Mouse (Mus musculus): ENCODE results near the gene Cox6a1. TPM values are rescaled to one million over a fixed set of nuclear protein-coding genes. Genes with fewer than 3 reads are reported as not detected.

Cox6a1 gene
- 100 to 1,000 TPM; 267 to 287 TPM for total RNA-seq (2023)

DNA sequence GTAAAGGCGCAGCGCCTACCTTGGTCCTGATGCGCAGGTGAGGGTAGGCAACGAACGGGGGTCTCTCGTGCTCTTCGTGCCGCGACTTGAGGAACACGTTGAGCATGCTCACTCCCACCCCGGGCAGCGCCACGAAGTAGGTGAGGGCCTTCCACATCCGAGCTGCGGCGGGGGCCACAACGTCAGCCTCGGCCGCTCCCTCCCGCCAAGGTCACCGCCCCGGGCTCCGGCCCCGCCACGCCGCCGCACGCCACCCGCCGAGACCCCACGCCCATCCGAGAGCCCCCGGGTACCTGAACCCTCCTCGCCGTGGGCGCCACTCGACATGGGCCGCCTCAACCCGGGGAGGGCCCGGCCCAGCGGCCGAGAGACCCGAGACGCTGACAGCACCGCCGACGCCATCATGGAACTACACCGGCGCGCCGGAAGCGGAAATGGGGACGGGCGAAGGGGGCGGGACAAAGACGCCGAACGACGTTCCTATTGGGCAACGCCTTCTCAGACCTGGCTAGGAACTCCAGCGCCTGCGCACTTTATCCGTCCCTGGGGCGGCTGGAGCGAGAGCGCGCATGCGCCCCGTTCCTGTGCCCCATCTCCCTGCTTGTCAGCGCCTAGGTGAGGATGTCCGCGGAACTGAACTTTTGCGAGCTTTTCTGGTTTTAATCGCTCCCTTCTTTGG lies at the start of gene Cox6a1:
TSS of gene Cox6a1 (minus strand) at position 436 of the 679 bp plus-strand sequence.

DNA sequence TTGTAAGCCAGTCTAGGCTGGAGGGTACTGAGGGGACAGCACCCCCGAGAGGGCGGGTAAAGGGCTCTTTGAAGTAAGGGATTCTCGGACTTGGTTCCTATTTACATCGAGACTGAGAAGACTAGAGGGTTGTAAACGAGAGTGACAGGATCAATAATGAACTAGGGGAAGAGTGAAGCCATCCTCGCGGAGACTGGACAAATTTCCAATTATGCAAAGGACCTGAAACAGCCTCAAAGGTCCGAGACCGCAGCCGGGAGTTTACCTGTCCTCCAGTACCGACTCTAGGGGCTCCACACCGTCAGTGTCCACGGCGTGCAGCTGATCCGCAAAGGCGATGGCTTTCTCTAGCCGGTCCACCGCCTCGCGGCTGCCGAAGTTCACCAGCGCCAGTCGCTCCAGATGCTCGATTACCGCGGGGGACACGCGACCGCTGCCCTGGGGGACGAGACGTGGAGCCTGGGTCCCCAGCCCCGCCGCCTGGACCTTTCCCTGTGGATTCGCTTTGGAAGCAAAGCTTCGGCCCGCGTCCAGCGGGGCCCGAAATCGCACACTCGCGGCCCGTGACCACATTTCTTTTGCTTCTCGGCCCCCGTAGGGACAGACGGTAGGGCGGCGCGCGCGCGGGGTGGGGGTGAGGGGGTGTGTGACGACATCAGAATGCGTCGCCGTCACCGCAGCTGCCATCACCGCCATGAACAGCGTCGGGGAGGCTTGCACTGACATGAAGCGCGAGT lies 8.0 kb downstream of the Cox6a1 start, which contains the start of the genes Gatc and Triap1:
TSS of gene Gatc (minus strand) at position 602 of the 737 bp plus-strand sequence.
TSS of gene Triap1 (plus strand) at position 649 of the 737 bp plus-strand sequence.

GRCm38 (mm10) chr5:115326875-115327609 lies 21.7 kb downstream of the Cox6a1 start, which contains the start of gene Srsf9:
Gene Srsf9 (plus strand): TSS chr5:115327177.

GRCm38 (mm10) chr5:115300792-115301614 lies 47.8 kb downstream of the Cox6a1 start, which contains the start of gene Dynll1:
Gene Dynll1 (minus strand): TSS chr5:115300999.

Other genes starting within 250 kb of the Cox6a1 start
- 10 to 100 TPM; 15.7 to 16.2 TPM for gene Acads, start 229.6 kb downstream of the Cox6a1 start, total RNA-seq (2023)
- 10 to 100 TPM; 13.8 to 18.6 TPM for gene Unc119b, start 214.0 kb downstream of the Cox6a1 start, total RNA-seq (2023)
- 100 to 1,000 TPM; 123 to 124 TPM for gene Mlec, start 190.8 kb downstream of the Cox6a1 start, total RNA-seq (2023)
- gene Cabp1, start 154.6 kb downstream of the Cox6a1 start, total RNA-seq (2023), result not detected
- 10 to 100 TPM; 14.2 to 16.2 TPM for gene Pop5, start 113.1 kb downstream of the Cox6a1 start, total RNA-seq (2023)
- gene Rnf10, start 76.1 kb downstream of the Cox6a1 start, total RNA-seq (2023), result 100 to 1,000 TPM; 184 to 191 TPM
- 10 to 100 TPM in 1 of 2 experiments, 1 to 10 TPM in 1; 9.3 to 10.7 TPM for gene Coq5, start 69.3 kb downstream of the Cox6a1 start, total RNA-seq (2023)
- 100 to 1,000 TPM; 209 to 220 TPM for gene Dynll1, start 48.0 kb downstream of the Cox6a1 start, total RNA-seq (2023)
- 10 to 100 TPM; 56.4 to 57.6 TPM for gene Srsf9, start 21.8 kb downstream of the Cox6a1 start, total RNA-seq (2023)
- gene Gatc, start 7.8 kb downstream of the Cox6a1 start, total RNA-seq (2023), result 10 to 100 TPM in 1 of 2 experiments, 1 to 10 TPM in 1; 9.1 to 10.3 TPM
- 10 to 100 TPM; 16.6 to 18.6 TPM for gene Triap1, start 7.8 kb downstream of the Cox6a1 start, total RNA-seq (2023)
- under 1 TPM; 0.13 to 0.48 TPM for gene Msi1, start 80.6 kb upstream of the Cox6a1 start, total RNA-seq (2023)
- gene Pla2g1b, start 117.3 kb upstream of the Cox6a1 start, total RNA-seq (2023), result not detected
- gene Sirt4, start 135.7 kb upstream of the Cox6a1 start, total RNA-seq (2023), result 1 to 10 TPM; 3.4 to 8.9 TPM
- 100 to 1,000 TPM; 344 to 399 TPM for gene Pxn, start 157.7 kb upstream of the Cox6a1 start, total RNA-seq (2023)
- gene Rplp0, start 210.5 kb upstream of the Cox6a1 start, total RNA-seq (2023), result 100 to 1,000 TPM; 780 to 840 TPM
- 10 to 100 TPM; 29.7 to 34.9 TPM for gene Gcn1l1, start 216.3 kb upstream of the Cox6a1 start, total RNA-seq (2023)

Measured in neutrophil, adult 83 days (primary cell).